Mouse (Mus musculus): Measurements from ENCODE around the gene Gm6525.
A peak's percentile ranks its signal among the peaks of the same experiment; 100 is the strongest.

Gm6525 gene

DNA sequence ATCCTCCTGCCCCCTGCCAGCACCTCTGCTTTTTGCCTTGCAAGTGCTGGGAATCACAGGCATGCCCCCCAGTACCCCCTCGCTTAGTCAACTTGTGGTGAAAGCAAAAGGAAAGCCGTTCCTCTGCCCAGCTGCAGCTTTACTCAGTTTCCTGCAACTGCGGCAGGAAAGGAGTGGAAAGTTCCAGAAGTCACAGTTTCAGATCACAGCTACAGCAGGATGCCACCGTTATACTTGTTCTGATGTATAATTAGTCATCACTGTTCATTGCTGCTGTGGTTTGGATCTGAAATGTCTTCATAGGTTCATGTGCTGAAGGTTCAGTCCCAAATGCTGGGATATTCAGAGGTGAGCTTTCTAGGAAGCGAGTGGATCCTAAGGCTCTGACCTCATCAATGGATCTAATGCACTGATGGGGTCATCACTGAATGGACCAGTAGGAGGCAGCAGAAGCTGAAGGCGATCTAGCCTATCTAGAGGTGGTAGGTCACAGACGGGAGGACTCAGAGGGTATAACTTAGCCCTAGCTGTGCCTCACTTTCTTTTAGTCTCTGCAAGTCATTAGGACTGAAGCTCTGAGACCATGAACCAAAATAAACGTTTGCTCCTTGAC is 4.4 kb upstream of the Gm6525 start:
- DNase-seq (ENCODE audit: low read depth, low spot score): no peak

DNA sequence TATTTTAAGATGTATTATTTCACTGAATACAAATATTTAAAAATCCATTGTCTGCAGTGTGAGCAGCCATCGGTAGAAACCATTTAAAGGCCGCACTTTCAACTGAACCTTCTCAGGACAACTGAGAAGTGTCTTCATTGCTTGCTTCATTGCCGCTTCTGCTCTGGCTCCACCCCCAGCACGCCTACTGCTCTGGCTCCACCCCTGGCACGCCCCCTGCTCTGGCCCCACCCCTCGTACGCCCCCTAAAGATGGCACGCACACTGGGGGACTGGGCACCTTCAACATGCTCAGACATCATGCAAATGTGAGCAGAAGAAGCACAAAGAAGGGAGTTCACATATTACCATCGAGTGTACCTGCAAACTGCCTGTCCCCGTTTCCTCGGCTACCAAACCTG is 1.5 kb upstream of the Gm6525 start:
- no peak for DNase-seq (ENCODE audit: low read depth, low spot score)

DNA sequence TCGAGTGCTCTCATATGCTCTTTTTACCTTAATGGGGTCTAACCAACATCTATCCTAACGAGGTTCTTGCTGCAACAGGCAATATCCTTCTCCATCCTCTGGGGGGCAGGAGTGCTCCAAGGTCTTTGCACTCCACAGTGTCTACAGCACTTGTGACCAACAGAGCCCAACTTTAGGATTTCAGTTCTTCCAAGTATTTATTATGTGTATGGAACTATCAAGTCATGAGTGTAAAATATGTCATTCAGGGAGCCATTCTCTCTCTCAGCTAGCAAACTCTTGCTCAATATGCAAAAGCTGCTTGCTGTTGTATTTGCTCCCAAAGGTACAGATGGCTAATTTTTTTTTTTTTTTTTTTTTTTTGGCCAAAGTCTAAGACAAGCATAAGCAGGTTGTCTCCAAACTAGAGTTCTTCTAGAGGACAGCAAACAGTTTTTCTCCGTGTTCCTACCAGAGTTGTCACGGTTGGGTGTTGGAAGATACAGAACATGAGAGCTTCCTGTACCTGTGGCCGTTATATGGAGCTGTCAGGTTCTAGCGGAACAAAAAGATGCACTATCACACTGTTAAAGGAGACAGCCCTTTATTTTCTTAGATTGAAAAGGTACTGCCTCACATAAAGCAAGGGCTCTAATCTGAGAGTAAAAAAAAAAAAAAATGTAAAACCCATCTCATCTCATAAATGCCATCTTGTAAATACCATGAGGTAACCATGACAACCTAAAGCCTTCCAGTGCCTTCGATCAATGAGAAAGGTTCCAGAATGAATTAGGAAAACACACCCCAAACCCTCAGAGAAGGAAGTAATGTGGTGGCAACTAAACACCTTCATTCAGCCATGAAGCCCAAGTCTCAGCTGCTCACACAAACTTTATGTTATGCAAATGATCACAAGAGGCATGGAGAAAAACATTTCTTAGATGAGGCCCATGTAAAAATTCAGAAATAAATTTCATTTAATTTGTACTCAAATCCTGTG is 1.7 kb downstream of the Gm6525 start:
- peak; percentile 59 for DNase-seq (ENCODE audit: low read depth, low spot score)

DNA sequence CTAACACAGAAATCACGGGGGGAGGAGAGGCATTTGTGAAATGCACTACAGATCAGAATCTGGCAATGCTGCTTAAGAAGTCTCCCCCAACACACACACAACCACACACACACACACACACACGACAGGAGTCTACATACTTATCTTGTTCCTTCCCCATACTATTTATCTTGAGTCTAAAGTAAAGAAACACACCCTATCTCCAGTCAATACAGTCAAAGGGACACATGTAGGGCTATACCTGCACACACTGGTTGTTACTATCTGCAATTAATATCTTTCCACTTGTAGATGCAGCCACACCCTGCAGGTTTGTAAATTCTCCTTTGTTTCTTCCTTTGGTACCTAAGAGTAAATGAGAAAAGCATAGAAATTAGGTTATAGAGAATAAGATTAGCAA is 3.9 kb downstream of the Gm6525 start:
- DNase-seq (ENCODE audit: low read depth, low spot score): no peak

DNA sequence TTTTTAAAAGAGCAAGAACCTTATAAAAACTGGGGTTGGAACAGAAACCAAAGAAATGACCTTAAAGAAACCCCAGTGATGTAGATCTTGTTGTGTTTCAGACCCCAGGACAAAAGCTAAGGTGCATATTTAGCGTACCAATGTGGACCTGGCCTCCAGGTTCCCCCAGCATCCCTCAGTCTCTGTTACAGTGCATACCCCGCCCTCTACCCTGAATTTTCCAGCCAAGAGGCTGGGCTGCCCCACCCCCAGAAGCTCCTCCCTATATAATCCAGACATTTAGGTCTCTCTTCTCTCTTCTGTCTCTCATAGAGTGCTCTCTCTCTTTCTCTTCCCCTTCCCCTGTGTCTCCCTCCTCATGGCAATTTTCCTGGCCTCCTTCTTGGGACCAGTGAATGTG is 6.4 kb downstream of the Gm6525 start:
- no peak for DNase-seq (ENCODE audit: low read depth, low spot score)

DNA sequence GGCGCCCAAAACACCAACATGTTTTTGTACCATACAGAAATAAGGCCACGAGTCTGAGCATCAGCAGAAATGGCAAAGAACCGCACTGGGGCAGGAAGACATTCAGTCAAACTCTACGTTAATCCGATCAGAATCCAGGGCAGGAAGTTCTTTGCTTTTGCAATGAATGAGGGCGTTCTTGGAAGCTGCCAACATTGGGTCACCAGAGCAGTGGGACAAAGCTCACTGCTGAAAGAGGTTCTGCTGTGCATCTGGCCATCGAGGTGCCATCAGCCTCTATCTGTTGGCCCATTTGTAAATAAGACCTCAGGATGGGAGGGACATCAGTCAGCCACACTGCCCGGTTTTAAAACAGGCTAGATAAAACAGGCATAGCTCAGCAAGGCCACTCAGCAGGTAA is 7.2 kb downstream of the Gm6525 start:
- DNase-seq (ENCODE audit: low read depth, low spot score): no peak

DNA sequence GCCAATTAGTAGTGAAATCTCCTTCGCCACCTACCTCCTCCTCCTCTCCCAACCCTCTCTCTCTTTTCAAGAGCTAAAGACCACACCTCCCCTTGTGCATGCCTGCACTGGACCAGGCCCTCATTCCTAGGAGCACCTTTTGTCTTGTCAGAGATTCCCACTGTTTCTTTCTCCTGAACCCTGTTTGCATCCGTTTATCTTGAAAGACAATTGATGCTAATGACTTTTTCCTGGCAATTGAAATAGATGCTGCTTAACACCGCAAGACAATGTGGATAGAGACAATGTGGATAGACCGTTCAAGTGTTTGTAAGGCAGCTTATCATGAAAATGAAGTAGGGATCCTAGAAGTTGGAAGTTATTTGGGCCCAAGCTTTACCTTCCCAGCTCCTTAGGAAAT is 7.8 kb downstream of the Gm6525 start:
- DNase-seq (ENCODE audit: low read depth, low spot score): no peak

DNA sequence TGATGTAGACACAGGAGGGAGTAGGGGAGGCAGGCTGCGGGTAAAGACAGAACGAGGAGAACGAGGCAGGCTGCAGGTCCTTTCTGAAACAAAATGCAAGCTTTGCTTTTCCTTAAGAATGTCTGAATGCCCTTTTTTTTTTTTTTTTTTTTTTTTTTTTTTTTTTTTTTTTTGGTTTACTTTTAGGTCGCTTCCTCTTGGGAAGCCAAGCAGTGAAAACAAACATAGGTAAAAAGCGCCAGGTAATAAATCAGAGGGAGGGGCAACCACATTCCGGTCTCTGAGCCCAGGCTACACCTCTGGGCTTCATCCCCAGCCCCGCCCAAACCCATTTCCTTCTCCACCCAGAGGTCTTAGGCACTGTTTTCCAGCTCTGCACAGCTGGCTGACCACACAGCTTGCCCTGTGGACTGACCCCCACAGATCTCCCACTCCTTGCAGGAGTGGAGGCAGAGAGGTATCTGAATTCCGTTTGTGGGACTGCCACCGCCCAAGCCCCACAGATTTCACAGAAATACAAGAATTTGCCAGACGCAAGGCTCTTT is 15.8 kb downstream of the Gm6525 start:
- DNase-seq (ENCODE audit: low read depth, low spot score): no peak

DNA sequence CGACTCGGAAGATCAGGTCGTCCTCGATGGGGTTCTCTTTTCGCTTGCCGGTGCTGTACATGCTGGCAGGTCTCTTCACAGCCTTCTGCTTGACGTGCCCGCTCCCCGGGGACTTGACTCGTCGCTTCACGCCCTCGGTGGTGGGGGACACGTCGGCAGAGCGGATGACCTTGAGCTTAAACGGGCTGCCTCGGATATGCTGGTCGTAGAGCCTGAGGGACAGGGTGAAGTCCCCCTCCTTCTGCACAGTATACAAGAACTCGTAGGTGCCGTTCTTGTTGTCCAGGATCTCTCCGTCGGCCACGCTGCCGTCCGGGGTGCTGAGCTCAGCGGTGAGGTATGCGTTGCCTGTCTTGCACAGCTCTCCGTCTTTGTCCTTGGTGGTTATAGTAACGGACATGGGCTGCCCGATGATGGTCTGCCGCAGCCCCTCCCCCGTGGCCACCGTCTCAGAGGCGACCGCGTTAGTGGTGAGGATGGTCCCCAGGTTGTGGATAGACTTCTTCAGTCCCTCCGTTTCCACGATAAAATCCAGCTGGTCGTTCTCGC is 16.7 kb downstream of the Gm6525 start:
- DNase-seq (ENCODE audit: low read depth, low spot score): no peak

DNA sequence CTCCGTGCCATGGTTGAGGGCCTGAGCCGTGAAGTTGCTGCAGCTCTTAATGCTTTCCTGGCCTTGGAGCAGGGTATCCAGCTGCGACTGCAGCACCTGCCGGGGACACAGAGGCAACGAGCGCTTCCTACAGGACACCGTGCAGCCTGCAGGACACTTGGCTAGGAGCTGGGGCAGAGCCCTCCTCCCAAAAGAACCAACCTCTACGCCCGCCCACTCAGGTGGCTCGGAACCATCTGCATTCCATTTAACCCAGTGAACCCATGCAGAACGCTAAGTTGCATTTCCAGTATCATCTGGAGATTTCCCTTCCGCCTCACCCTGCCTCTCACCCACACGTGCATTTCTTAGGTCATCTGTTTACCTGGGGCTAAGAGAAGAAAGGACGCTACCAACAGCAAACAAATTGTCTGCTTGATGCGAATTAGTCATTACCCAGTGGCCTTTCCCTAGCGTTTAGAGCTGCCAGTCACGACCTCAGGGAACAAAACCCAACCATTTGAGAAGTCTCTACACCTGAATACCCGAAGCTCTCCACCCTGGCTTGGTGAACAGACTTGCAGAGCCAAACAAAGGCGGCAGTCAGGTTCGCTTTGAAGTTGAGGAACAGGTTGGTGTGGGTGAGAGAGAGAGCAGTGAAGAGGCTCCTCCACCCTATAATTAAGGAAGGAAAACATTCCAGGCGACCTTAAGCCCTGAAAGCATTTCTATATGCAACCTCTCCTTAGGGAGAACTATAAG is 17.4 kb downstream of the Gm6525 start:
- DNase-seq (ENCODE audit: low read depth, low spot score): no peak

DNA sequence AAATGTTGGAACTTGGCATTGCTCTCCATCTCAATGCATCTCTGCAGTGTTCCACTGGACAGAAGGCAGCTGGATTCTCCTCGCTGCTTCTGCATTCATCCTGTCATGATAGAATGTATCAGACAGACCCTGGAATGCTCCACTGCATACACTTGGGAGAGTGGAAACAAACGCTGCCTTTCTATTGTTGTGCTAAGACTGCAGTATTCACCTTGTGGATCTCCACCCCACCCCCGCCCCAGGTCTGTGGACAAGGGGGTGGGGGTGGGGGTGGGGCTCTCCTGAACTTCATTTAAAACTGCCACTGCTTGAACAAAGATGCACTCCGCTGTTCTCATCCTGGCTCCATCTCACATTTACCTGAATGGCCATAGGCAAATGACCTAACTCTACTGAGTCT is 20.0 kb downstream of the Gm6525 start:
- no peak for DNase-seq (ENCODE audit: low read depth, low spot score)

DNA sequence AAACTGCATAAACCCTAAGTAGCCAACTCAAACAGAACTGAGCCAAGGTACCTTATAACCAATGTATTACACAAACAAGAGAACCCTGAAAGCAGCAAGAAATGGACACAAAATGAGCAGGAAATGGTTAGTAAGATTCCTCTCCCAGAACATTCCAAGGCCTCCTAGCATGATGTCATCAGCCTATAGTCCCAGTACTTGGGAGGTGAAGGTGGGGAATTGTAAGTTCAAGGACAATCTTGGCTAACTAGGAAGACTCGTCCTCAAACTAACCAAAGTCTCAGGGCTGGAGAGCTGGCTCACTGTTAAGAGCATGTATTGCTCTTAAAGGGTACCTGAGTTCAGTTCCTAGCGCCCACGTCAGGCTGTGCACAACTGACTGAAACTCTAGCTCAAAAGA is 24.3 kb downstream of the Gm6525 start:
- DNase-seq (ENCODE audit: low read depth, low spot score): no peak

DNA sequence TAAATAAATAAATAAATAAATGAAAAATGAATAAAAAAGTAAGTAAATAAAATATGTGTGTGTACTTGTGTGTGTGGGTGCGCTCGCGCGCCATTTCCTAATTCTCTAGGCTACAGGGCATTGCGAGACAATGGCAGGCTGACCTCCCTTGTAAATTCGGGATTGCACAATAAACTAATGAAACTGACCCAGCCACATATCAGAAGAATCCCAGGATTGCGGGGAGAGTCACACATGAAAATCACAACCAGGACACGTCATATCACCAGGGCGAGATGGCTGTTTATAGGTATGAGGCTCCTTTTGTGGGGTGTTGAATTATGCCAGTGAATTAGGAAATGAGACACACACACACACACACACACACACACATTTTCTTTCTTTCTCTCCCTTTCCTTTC is 25.6 kb downstream of the Gm6525 start:
- DNase-seq (ENCODE audit: low read depth, low spot score): no peak

DNA sequence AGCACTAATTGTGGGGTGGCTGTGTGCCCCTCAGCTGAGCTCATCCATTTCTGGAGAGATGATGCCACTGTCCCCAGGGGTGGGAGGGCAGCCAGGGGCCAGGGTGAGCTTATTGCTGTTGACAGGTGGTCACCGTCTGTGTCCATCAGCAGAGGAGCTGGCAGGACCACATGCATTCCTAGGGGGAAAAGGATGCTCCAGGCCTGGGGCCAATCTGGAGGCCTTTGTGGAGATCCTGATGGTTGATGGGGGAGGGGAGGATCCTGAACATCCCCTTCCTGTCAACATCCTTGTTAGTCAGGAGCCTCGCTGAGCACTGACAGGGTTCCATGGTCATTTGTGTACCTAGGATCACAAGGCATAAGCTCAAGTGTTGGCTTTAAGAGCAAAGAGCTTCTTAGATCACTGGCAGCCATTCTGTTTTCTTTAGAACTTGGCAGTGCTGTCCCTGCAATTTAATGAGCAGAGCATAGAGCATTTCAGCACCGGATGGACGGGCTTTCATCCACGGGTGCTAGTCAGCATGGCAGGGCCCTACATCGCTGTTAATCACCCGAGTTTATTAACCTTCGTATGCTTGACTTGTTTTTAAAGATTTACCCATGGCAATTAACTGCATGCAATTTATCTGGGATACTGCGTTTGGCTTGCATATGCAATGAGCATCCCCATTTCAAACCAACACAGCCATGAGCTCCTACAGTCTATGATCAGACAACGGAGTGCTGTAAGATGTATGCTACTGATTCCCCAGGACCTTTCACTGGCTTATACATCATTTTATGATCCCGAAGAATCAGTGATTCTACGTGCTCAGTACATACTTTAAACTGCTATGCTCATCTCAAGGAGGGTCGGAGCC is 26.9 kb downstream of the Gm6525 start:
- no peak for DNase-seq (ENCODE audit: low read depth, low spot score)

DNA sequence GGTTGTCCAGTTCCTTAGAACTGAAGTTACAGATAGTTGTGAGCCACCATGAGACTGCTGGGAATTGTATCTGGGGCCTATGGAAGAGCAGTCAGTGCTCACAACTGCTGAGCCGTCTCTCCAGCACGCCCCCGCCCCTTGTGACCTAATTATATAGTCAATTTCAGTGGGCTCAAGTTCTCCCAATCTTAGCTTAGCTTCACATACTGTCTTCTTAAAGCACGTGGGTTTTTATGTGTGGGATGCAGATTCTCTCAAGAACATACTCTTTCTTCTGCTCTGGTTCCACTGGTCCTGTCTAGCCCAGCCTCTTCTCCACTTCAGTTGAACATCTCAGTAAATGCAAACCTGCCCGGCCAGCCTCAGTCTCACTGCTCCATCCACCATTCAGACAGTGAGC is 30.7 kb downstream of the Gm6525 start:
- DNase-seq (ENCODE audit: low read depth, low spot score): no peak

DNA sequence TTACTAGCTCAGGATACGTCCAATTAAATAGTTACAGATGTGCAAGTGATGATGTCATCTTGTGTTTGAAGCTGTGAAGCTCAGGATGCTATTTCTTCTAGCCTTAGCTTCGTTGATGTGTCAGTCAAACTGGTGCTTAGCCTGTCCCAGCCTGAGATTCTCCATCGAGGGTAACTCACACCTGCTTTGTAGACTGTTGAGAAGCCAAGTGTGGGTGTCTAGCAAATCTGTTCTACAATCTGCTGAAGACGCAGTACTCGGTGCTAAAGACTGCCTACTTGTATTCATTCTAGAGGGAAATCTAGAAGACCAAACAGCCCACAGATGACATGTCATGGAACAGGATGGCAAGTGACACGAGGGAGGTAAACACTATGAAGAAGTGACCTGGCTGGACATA is 31.7 kb downstream of the Gm6525 start:
- DNase-seq (ENCODE audit: low read depth, low spot score): no peak

DNA sequence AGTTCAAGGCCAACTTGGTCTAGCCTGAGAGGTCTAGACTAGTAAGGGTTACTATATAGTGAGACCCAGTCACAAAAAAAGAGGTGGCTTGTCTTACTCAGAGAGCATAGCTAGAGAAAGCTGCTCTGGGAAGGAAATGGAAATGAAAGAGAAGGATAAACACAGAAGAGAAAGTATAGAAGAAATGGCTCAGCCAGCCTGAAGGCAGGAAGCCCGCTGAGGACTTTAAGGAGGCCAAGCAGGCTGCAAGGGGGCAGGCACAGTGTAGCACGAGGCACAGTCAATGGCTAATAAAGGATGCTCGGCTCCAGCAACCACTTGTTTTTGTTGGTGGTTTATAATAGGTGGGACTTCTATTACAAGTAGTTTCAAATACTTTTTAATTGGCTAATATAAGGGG is 32.2 kb downstream of the Gm6525 start:
- no peak for DNase-seq (ENCODE audit: low read depth, low spot score)

DNA sequence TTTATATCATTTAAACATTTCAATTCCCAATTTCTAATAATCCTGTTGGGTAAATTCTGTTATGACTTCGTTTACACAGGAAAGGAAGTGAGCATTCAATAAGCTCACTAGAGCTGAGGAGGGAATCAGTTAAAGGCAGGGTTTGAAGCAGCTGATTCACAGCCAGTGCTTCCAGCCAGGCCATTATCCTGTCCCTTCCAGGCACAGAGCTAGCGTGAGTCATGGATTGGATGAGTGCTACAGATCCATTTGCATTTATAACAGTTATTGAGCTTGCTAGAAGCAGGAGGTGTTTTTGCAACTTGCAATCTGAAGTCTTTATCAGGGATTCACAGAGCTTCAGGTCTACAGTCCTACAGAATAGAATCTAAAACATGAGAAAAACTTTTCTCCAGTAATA is 33.5 kb downstream of the Gm6525 start:
- DNase-seq (ENCODE audit: low read depth, low spot score): no peak

DNA sequence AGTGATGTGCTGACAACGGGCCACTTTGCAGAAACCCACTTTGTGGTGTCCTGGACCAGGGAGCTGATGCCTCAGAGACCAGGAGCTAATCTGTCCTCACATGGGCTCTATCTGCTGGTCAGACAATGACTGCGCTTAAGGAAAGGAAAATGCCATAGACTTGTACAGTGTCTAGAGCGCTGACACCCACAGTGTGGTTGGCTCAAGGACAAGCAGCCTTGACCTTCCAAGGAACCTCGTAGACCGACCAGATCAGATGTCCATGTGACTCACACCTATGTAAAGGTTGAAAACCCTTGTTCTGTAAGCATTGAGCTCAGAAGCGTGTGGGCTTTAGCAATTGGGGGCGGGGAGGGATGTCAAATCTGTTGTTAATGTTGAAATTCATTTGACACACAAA is 34.6 kb downstream of the Gm6525 start:
- DNase-seq (ENCODE audit: low read depth, low spot score): no peak

DNA sequence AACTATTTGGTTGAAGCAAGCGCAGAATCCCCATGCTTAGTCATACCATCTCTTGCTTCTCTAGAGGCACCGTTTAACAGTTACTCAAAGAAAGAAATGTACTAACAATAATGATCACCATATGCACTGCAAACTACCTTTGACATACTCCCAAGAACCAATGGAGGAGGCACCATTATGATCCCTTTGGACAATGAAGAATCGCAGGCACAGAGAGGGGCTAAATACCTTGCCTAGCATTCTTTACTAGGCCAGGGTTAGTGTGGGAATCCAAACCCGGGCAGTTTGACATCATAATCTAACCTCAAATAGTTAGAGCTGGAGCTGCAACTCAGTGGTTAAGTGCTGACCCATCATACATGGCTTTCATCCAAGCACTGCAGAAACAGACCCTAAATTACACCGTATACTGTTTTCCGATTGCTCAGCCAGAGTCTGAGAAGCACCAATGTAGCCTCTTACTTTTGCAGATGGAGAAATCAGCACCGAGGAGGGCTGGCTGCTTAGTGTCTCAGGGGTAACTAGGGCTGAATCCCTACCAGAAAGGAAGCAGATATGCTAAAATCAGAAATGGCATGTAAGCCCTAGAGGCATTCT is 35.1 kb downstream of the Gm6525 start:
- no peak for DNase-seq (ENCODE audit: low read depth, low spot score)

Data from embryo, embryonic 11.5 days (tissue).